Mouse (Mus musculus): Measurements from ENCODE around the gene Serpinb3b.
"Not testable (repeated sequence)": the region's sequence is repeated elsewhere in the genome, so short reads cannot be mapped to it uniquely, and the experiment has no call there.

Gene Serpinb3b

DNA sequence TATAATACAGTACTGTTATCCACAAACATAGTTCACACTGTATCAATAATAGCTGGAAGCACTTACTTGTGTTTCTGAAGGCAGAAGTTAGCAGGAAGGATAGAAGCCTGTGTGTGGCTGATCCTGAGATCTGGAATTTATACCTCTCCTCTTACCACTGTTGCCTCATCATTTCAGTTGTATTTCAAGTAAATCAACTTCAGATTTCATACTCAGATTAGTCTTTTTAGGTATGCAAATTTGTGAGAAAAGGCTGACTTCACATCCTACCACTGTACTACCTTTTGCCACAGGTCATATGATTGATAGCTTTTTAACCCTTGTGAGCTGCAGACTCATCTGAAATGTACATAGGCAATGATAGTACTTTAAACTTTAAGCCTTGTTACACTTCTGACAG lies at the start of gene Serpinb3b, which contains the start of gene Serpinb3c:
Serpinb3b (minus strand) TSS at position 101 of the 400 bp plus-strand sequence.
Serpinb3c (minus strand) TSS at position 111 of the 400 bp plus-strand sequence.
- not testable (repeated sequence) for DNase-seq (ENCODE audit: low spot score)

DNA sequence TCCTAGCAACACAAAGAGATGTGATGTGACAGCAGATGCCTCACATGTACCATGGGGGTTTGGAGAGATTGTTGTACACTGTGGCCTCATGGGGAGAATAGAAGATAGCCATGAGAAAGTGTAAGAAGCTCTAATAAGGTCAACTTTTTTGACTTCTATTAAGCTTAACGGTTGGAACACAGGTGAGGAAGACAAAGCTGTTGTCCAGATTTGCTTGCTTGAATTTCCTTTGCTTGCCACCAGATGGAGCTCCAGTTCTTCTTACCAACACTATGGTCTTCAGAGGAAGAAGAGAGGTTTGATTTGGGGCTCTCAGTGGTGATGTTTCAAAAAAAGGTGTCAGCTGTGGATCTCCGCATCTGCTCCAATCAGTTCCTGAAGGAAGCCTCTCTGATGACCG lies 35.0 kb downstream of the Serpinb3b start:
- peak; percentile 17 for DNase-seq (ENCODE audit: low spot score)

DNA sequence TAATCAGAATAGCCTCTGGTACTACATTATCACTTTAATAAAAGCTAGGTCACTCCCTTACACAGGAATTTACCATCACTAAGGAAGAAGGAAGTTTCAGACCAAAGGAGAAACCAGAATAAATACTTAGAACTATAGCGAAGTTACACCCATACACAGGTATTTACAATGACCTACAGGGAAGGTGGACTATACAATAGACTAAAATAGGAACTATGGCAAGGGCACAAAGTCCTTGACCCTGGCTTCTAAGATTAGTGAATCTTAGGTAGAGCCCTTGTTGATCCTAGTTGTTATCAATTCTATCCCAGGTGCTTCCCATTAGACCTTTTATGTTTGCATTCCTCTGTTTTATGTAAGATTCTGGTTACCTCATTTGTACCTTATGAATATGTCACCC lies 60.9 kb downstream of the Serpinb3b start:
- DNase-seq (ENCODE audit: low spot score): not testable (repeated sequence)

DNA sequence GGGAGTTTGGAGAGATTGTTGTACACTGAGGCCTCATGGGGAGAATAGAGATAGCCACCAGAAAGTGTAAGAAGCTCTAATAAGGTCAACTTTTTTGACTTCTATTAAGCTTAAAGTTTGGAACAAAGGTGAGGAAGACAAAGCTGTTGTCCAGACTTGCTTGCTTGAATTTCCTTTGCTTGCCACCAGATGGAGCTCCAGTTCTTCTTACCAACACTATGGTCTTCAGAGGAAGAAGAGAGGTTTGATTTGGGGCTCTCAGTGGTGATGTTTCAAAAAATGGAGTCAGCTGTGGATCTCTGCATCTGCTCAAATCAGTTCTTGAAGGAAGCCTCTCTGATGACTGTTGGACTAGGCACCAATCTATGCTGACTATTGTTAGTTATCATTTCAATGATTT lies 150.7 kb downstream of the Serpinb3b start:
- DNase-seq (ENCODE audit: low spot score): not testable (repeated sequence)

Data from embryo, embryonic 10.5 days (tissue).